Mouse (Mus musculus) midbrain, embryonic 12.5 days (tissue): ENCODE measurements around the gene Zfp579. TPM values are rescaled to one million over a fixed set of nuclear protein-coding genes. Genes with fewer than 3 reads are reported as not detected.
A peak's percentile ranks its signal among the peaks of the same experiment; 100 is the strongest.

Experiments used
- ATAC-seq: fragments of 200-750 bp; cut with Nextera tagmentation; 2 replicates; pipeline ENCODE4 v1.8.0; 2017; ENCODE audit warnings: low read depth, moderate TSS enrichment, moderate library complexity; ENCODE audit not compliant: low FRiP score
- H3K27ac ChIP-seq: fragments of 300-500 bp; sonication (generic); replicated peaks from 2 replicates; pipeline ENCODE4 v1.5.1; 2016; ENCODE audit warnings: mild to moderate bottlenecking
- H3K27me3 ChIP-seq: fragments of 300-500 bp; sonication (generic); 2 replicates; pipeline ENCODE4 v1.6.1; 2016; ENCODE audit warnings: mild to moderate bottlenecking
- H3K36me3 ChIP-seq: fragments of 300-500 bp; sonication (generic); 2 replicates; pipeline ENCODE4 v1.6.1; 2016
- H3K4me1 ChIP-seq: fragments of 300-500 bp; sonication (generic); 2 replicates; pipeline ENCODE4 v1.6.1; 2016
- H3K4me2 ChIP-seq: fragments of 300-500 bp; sonication (generic); replicated peaks from 2 replicates; pipeline ENCODE4 v1.6.1; 2016; ENCODE audit warnings: mild to moderate bottlenecking, moderate library complexity
- H3K4me3 ChIP-seq: fragments of 300-500 bp; sonication (generic); 2 replicates; pipeline ENCODE4 v1.5.1; 2016; ENCODE audit warnings: mild to moderate bottlenecking
- H3K9ac ChIP-seq: fragments of 300-500 bp; sonication (generic); replicated peaks from 2 replicates; pipeline ENCODE4 v1.6.1; 2016; ENCODE audit warnings: mild to moderate bottlenecking, moderate library complexity
- H3K9me3 ChIP-seq: fragments of 300-500 bp; sonication (generic); 2 replicates; pipeline ENCODE4 v1.6.1; 2016; ENCODE audit warnings: mild to moderate bottlenecking
- WGBS: fragments of 180-500 bp; shearing (Covaris S2); methylation state at CpG from one replicate; pipeline ENCODE4 v1.1.7; 2016; 5-methylcytosine and 5-hydroxymethylcytosine counted together
- polyA plus RNA-seq: library from polyadenylated mRNA; unstranded; fragments of >200 nt; fragmentation: Nextera tagmentation; extraction: Ambion mirVana; gene quantifications from 2 replicates; pipeline ENCODE4 v1.2.1, GENCODE M21; 2016

Zfp579 gene
- polyA plus RNA-seq = 60.9 and 68.8 TPM in 2 replicates

DNA sequence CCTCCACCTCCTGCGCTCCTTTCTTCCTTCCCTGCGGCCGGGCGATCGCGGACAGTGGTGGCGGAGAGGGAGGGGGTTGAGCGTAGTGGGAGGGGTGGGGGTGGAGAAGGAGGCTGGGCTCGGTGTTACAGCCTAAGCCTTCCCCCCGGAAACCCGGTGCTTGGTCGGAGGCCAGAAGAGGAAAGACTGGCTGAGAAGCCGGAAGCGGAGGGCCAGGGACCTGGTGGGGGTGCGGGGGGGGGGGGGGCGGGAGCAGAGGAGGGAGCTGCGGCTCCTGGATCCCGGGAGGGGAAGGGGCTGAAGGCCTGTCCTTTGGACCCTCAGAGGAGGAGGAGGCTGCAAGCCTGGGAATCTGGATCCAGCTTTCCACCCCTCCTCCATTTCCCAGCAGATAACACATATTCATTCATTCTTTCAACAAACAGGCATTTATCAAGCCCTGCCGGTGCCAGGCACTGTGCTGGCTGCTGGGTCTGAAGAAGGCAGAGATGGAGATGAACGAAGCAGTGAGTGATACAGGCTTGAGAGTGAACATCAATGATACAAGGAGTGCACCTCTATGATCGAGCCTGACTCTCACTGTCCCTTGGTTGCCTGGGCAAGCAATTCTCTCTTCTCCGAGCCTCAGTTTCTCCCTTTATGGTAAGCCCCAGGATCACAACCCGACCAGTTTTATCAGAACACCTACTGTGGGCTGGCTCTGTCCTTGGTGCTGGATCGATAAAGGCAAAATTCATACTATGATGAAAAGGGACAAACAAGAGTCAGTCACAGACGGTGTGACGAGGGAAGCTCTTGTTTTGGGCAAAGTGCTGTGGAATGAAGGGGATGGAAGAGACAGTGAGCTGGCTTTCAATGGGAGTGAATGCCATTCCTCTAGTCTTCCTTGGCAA is at the start of gene Zfp579:
Zfp579 (minus strand) TSS at position 156 of the 893 bp plus-strand sequence.
- peak within 1 kb of the TSS; percentile 74 for H3K27ac ChIP-seq
- peak; percentile 87 for ATAC-seq
- H3K27me3 ChIP-seq = peaks cover 23% of the 10 kb centered on the region
- peaks cover 28% of the 10 kb centered on the region for H3K4me1 ChIP-seq
- H3K9me3 ChIP-seq = no peaks in the 10 kb centered on the region
- H3K9ac ChIP-seq = peak within 1 kb of the TSS; percentile 93
- peak within 1 kb of the TSS; percentile 84 for H3K4me3 ChIP-seq
- peak within 1 kb of the TSS; percentile 84 for H3K4me2 ChIP-seq
- peaks cover 32% of the 10 kb centered on the region for H3K36me3 ChIP-seq
- WGBS = 8% methylated on average over 10 of the region's 26 CpGs

DNA sequence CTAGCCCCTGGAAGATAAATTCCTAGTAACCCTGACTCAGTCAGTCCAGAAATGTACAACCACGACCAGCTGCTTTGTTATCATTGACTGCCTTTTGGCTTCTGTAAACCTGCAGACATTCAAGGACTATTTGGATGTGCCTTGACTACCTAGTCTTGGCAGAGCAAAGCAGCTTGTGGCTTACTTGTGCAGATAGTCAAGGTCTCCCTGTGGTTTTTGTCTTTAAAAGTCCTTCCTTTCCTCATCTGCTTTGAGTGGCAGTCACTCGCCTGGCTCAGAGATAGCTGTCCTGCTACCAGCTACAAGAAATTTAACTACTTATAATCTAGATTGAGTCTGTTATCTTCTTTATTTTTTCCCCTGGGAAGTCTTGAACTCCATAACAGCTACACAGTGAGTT is 49.0 kb upstream of the Zfp579 start:
- WGBS = 73% methylated on average over 2 of the region's 2 CpGs
- H3K4me1 ChIP-seq = no peaks in the 10 kb centered on the region
- H3K9me3 ChIP-seq = no peaks in the 10 kb centered on the region
- no peak overlapping the region for H3K9ac ChIP-seq
- no peak overlapping the region for H3K27ac ChIP-seq
- no peak for ATAC-seq
- H3K36me3 ChIP-seq = no peaks in the 10 kb centered on the region
- H3K4me2 ChIP-seq = no peak overlapping the region
- no peaks in the 10 kb centered on the region for H3K27me3 ChIP-seq
- no peak overlapping the region for H3K4me3 ChIP-seq

DNA sequence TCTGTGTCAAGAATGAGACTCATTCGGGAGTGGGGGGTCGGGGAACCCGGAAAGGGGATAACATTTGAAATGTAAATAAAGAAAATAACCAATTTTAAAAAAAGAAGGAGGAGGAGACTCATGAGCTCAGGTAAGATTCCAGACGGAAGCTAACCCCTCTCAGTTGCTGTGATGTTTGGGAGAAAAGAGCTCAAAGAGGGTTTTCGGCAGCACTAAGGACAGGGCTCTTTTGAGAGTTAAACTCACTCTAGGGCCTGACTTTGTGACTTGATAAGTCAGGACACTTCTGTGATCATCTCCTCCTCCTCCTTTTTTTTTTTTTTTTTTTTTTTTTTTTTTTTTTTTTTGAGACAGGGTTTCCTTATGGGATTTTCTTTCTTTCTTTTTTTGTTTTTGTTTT is 43.0 kb upstream of the Zfp579 start:
- Histone ChIP-seq H3K9ac (peak overlapping the region; percentile 68), H3K27ac (no peak overlapping the region)

DNA sequence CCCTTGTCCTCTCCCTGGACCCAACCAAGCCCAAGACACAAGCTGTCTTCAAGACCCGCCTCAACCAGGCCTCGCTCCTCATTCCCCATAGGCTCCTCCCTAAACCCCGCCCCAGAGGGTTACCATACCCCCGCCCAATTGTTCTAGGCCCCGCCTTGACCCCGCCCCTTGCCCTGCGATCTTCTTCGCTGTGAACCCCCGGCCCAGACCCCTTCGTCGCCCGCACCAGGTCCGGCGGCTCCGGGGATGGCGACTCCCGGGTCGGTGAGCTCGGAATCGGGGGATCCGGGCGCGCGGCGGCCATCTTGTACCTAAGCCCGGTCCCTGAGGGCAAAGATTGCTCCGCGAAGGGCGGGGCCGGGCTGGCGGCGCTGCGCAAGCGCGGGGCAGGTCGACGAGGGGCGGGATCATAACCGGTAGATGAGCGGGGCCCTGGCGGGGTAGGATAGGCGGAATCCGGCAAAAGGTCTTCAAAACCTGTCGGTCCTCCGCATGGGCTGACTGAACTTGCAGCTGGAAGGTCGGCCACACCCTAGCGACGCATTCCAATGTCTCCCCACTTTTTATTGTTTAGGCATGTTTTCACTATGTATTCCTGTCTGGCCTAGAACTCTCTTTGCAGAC is 42.3 kb upstream of the Zfp579 start, which contains the start of gene Zfp784:
Zfp784 (minus strand) TSS at position 338 of the 624 bp plus-strand sequence.
- ATAC-seq = peak; percentile 97
- peaks cover 18% of the 10 kb centered on the region for H3K4me1 ChIP-seq
- no peaks in the 10 kb centered on the region for H3K27me3 ChIP-seq
- H3K4me3 ChIP-seq = peak within 1 kb of the TSS; percentile 71
- H3K9me3 ChIP-seq = no peaks in the 10 kb centered on the region
- WGBS = under 1% methylated on average over 47 of the region's 48 CpGs
- peaks cover 33% of the 10 kb centered on the region for H3K36me3 ChIP-seq
- H3K4me2 ChIP-seq = peak within 1 kb of the TSS; percentile 60
- peak within 1 kb of the TSS; percentile 68 for H3K9ac ChIP-seq
- H3K27ac ChIP-seq = peak within 1 kb of the TSS; percentile 96

More for the DNA sequence above, 43.0 kb upstream of the Zfp579 start:
- H3K27me3 ChIP-seq = no peaks in the 10 kb centered on the region
- H3K4me2 ChIP-seq = peak overlapping the region; percentile 60
- H3K36me3 ChIP-seq = peaks cover 25% of the 10 kb centered on the region
- no peak for ATAC-seq
- H3K4me3 ChIP-seq = peak overlapping the region; percentile 71
- H3K9me3 ChIP-seq = no peaks in the 10 kb centered on the region
- 44% methylated on average over 5 of the region's 5 CpGs for WGBS
- H3K4me1 ChIP-seq = peaks cover 18% of the 10 kb centered on the region

DNA sequence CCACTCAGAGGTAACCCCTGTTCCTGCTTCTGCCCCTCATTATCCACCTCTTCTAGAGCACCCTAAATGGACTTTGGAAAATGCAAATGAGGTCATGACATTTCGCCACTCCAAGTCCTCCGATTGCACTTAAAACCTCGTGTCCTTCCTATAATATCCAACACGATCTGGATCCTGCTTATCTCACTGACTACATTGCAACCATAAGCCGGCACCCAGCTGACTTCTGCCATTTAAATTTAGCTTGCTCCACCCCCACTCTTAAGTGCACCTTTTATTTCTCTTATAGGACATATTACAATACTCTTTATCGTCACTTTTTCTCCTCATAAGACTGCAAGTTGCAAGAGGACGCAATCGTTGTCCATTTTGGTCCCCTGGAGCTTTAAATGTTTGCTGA is 41.5 kb upstream of the Zfp579 start:
- H3K27me3 ChIP-seq = no peaks in the 10 kb centered on the region
- H3K9ac ChIP-seq = 0 out of 2 replicates have a peak overlapping the region, but pooled peaks have one; percentile 32
- peak overlapping the region; percentile 71 for H3K4me3 ChIP-seq
- H3K36me3 ChIP-seq = peaks cover 40% of the 10 kb centered on the region
- WGBS = 89% methylated on average over 8 of the region's 8 CpGs
- H3K4me1 ChIP-seq = peaks cover 18% of the 10 kb centered on the region
- H3K9me3 ChIP-seq = no peaks in the 10 kb centered on the region
- H3K4me2 ChIP-seq = peak overlapping the region; percentile 60
- peak overlapping the region; percentile 96; the same call in 1 of the 2 replicates for H3K27ac ChIP-seq
- no peak for ATAC-seq

DNA sequence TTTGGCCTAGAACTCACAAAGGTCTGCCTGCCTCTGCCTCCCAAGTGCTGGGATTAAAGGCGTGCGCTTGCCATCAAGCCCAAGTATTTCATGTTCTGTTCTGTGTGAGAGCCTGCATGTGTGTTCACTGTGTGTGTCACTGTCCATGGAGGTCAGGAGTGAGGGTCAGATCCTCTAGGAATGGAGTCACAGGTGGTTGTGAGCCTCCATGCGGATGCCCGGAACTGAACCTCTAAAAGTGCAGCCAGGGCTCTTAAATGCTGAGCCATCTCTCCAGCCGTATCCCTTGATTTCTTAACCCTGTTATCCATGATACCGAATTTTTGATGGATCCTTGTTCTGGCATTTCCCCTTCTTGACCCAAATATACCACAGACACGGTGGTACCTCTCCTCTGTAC is 41.1 kb upstream of the Zfp579 start:
- Histone ChIP-seq H3K4me1 (peaks cover 18% of the 10 kb centered on the region), H3K4me2 (no peak overlapping the region), H3K36me3 (peaks cover 44% of the 10 kb centered on the region), H3K27ac (no peak overlapping the region), H3K27me3 (no peaks in the 10 kb centered on the region), H3K9ac (no peak overlapping the region), H3K9me3 (peaks cover under 1% of the 10 kb centered on the region; the same call in 1 of the 2 replicates), H3K4me3 (no peak overlapping the region)
- no peak for ATAC-seq
- WGBS = 92% methylated on average over 7 of the region's 7 CpGs

DNA sequence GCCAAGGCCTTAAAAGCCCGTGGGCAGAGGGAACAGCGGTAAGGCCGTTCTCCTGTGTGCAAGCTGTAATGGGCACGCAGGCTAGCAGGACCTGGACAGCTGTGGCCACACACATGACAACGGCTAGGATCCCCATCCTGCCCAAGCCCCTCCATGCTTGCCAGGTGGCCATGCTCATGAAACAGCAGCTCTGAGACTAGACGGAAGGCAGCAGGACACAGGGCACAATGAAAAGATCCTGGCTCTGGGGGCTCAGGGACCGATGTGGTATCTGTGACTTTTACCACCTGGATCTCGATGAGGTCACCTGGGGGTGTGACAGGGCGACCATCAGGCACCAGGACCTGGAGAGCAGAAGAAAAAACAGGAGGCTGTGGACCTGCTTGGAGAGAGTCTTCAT is 40.2 kb upstream of the Zfp579 start:
- 93% methylated on average over 9 of the region's 9 CpGs for WGBS

DNA sequence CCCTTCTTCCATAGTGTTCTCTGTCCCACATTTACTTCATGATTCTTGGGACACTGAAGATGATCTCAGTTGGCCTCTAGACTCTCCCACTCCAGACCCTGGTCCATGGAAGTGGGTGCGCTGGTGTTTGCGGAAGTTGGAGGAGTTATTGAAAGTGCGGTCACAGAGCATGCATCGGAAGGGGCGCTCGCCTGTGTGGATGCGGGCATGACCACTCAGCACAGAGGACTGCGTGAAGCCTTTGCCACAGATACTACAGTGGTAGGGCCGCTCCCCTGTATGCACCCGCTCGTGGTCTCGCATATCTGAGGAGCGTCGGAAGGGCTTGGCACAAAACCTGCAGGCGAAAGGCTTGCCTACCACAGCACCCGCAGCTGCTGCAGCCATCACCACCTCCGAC is 39.7 kb upstream of the Zfp579 start:
- Histone ChIP-seq H3K4me1 (peaks cover 18% of the 10 kb centered on the region), H3K27me3 (no peaks in the 10 kb centered on the region), H3K9ac (no peak overlapping the region), H3K4me3 (no peak overlapping the region), H3K27ac (no peak overlapping the region), H3K4me2 (no peak overlapping the region), H3K9me3 (peaks cover 15% of the 10 kb centered on the region), H3K36me3 (peaks cover 58% of the 10 kb centered on the region)
- 92% methylated on average over 17 of the region's 17 CpGs for WGBS
- ATAC-seq = no peak

More for the DNA sequence above, 40.2 kb upstream of the Zfp579 start:
- Histone ChIP-seq H3K4me3 (no peak overlapping the region), H3K27me3 (no peaks in the 10 kb centered on the region), H3K27ac (no peak overlapping the region), H3K4me2 (no peak overlapping the region), H3K36me3 (peaks cover 53% of the 10 kb centered on the region), H3K9ac (no peak overlapping the region), H3K9me3 (peaks cover 10% of the 10 kb centered on the region), H3K4me1 (peaks cover 18% of the 10 kb centered on the region)
- ATAC-seq = no peak

DNA sequence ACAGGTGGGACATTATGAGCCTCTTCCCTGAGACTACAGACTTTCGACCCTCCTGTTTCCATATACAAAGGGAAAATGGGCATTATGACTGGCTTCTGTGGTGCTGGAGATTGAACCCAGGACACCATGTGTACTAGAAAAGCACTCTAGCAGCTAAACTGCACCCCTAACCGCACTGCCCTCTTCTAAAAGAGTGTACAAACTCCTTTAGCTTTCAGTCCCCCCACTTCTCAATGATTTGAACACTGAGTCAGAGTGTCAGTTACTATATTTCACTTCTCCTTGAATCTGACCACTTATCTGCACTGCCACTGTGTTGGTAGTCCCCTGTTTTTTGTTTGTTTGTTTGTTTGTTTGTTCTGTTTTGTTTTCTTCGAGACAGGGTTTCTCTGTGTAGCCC is 37.9 kb upstream of the Zfp579 start, which contains the start of gene 4632433K11Rik:
4632433K11Rik (plus strand) TSS at position 301 of the 400 bp plus-strand sequence.
- no peak within 1 kb of the TSS for H3K4me2 ChIP-seq
- ATAC-seq = no peak
- WGBS = 86% methylated on average over 3 of the region's 3 CpGs
- no peak within 1 kb of the TSS for H3K4me3 ChIP-seq
- H3K9ac ChIP-seq = no peak within 1 kb of the TSS
- H3K27me3 ChIP-seq = no peaks in the 10 kb centered on the region
- peaks cover 10% of the 10 kb centered on the region for H3K4me1 ChIP-seq
- no peak within 1 kb of the TSS for H3K27ac ChIP-seq
- H3K9me3 ChIP-seq = peaks cover 30% of the 10 kb centered on the region
- H3K36me3 ChIP-seq = peaks cover 77% of the 10 kb centered on the region

DNA sequence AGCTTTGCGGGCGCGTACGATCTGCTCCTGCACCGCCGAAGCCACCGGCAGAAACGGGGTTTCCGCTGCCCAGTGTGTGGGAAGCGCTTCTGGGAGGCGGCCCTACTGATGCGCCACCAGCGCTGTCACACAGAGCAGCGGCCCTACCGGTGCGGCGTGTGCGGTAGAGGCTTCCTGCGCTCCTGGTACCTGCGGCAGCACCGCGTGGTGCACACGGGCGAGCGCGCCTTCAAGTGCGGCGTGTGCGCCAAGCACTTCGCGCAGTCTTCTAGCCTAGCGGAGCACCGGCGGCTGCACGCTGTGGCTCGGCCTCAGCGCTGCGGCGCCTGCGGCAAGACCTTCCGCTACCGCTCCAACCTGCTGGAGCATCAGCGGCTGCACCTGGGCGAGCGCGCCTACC is 35.5 kb upstream of the Zfp579 start:
- H3K4me2 ChIP-seq = no peak overlapping the region
- no peaks in the 10 kb centered on the region for H3K27me3 ChIP-seq
- H3K27ac ChIP-seq = no peak overlapping the region
- peaks cover 30% of the 10 kb centered on the region for H3K9me3 ChIP-seq
- no peak for ATAC-seq
- 78% methylated on average over 46 of the region's 46 CpGs for WGBS
- no peak overlapping the region for H3K4me3 ChIP-seq
- no peaks in the 10 kb centered on the region for H3K4me1 ChIP-seq
- H3K36me3 ChIP-seq = peaks cover 93% of the 10 kb centered on the region
- no peak overlapping the region for H3K9ac ChIP-seq

DNA sequence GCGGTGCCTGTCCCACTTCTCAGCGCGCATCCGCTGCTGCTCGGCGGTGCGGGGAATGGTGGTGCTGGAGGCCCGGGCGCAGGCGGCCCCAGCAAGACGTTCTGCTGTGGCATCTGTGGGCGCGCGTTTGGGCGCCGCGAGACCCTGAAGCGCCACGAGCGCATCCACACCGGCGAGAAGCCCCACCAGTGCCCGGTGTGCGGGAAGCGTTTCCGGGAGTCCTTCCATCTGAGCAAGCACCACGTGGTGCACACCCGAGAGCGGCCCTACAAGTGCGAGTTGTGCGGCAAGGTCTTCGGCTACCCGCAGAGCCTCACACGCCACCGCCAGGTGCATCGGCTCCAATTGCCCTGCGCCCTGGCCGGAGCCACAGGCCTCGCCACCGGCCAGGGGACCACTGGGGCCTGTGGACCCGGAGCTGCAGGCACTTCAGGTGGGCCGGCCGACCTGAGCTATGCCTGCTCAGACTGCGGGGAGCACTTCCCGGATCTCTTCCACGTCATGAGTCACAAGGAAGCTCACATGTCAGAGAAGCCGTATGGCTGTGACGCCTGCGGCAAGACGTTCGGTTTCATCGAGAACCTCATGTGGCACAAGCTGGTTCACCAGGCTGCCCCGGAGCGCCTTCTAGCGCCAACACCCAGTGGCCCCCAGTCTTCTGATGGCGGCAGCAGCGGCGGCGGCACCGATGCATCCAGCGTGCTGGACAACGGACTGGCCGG is 34.8 kb upstream of the Zfp579 start:
- no peak; the same call in 1 of the 2 replicates for ATAC-seq
- H3K4me3 ChIP-seq = 0 out of 2 replicates have a peak overlapping the region, but pooled peaks have one; percentile 12

More for the DNA sequence above, 34.8 kb upstream of the Zfp579 start:
- no peak overlapping the region for H3K4me2 ChIP-seq
- H3K4me1 ChIP-seq = no peaks in the 10 kb centered on the region
- 86% methylated on average over 63 of the region's 63 CpGs for WGBS
- no peak overlapping the region for H3K9ac ChIP-seq
- no peaks in the 10 kb centered on the region for H3K27me3 ChIP-seq
- H3K36me3 ChIP-seq = peaks cover 85% of the 10 kb centered on the region
- H3K9me3 ChIP-seq = peaks cover 30% of the 10 kb centered on the region
- H3K27ac ChIP-seq = no peak overlapping the region
